Mouse (Mus musculus): Measurements from ENCODE around the gene Dnah9. TPM values are rescaled to one million over a fixed set of nuclear protein-coding genes. Genes with fewer than 3 reads are reported as not detected.

The Dnah9 gene
- polyA plus RNA-seq (2015; fragmentation: Nextera tagmentation; extraction: Ambion mirVana), result 1.8 and 2.3 TPM in 2 replicates

DNA sequence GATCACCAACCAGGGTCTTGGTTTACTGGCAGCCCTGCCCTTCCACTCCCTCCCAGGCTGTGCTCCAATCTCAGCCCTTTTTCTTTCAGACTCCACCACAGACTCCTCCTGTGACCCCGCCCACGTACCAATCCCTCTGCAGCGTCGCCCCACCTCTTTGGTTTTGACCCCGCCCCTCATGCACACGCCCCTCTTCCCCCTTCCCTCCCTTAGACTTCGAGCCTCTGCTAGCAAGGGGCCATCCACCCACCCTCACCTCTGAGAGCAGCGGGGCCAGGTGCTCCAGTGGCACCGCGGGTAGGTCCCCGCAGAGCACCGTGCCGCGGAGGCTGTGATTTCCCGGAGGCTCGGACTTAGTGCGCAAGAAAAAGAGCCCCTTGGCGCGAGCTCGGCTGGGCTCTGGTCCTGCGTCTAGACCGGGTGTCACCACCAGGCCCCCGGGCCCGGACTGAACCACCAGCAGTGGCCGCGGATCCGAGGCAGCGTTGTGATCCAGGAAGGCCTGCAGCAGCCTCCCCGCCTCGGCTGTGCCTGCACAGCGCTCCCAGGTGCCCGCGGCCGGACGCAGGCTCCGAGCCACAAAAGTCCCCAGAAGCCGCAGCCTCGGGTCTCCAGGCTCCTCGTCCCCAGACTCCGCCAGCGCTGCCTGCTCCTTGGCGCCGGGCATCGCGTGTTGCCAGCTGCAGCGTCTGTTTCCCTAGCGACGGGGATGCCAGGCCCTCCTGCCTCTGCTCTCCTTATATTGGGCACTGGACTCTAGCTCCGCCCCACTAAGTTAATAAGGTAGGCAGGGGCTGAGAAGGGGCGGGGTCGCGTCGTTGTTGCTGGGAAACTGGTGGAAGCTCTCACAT, at the start of gene Dnah9:
Gene Dnah9, minus strand, starts transcription at position 751 of the 851 bp plus-strand sequence.
- ATAC-seq, result peak; percentile 97
- WGBS, result under 1% methylated on average over 49 of the region's 53 CpGs
- Histone ChIP-seq H3K27ac (peak within 1 kb of the TSS; percentile 85), H3K9me3 (no peaks in the 10 kb centered on the region), H3K4me3 (replicated peaks) (peak within 1 kb of the TSS; percentile 73), H3K36me3 (no peaks in the 10 kb centered on the region), H3K4me1 (replicated peaks) (peaks cover 12% of the 10 kb centered on the region), H3K27me3 (0 out of 2 replicates have a peak, but pooled peaks cover 3% of the 10 kb centered on the region), H3K4me2 (replicated peaks) (peak within 1 kb of the TSS; percentile 94), H3K9ac (replicated peaks) (peak within 1 kb of the TSS; percentile 76)

DNA sequence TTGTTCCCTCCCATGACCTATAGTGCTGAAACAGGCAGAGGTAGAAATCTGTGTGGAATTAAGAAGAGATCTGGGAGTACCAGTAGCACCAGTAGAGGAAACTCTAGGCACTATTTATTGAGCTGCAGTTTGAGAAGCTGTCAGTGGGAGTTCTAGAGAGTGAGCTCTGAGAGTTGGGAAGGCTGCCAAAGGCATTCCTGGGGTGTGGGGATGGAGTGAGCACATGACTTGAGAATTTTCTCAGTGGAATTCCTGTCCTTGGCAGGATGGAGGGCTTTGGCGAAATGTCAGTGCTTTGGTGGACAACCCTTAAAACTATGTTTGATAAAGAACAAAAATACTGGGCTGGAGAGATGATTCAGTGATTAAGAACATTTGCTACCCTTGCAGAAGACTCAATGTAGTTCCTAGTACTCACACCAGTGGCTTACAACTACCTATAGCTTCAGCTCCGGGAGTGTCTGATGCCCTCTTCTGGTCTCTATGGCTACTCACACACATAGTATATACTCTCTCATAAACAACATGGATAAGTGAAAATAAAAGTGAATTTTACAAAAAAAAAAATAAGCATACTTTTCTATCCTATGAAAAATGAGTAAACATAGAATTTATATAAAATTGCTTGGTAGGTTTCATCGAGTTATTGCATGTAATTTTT, 20.4 kb upstream of the Dnah9 start:
- 91% methylated on average over 3 of the region's 3 CpGs for WGBS
- no peaks in the 10 kb centered on the region for H3K27me3 ChIP-seq
- no peak for ATAC-seq

DNA sequence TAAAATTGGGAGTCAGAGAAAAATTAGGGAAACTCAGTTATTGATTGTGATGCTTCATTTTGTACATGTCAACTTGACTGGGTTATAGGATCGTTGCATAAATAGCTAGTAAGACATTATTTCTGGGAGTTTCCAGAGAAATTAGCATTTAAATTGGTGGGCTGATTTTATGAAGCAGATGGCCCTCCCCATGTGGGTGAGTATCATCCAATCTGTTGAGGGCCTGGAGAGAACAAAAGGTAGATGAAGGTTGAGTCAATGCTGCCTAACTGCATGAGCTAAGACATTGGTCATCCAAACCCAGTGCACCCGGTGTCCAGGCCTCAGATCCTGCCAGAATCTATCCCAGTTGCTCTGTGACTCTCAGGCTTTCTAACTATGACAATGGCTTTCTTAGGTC, 19.8 kb upstream of the Dnah9 start:
- no peak overlapping the region for H3K4me3 ChIP-seq (replicated peaks)
- 77% methylated on average over 2 of the region's 2 CpGs for WGBS
- H3K9me3 ChIP-seq, result 0 out of 2 replicates have a peak, but pooled peaks cover 3% of the 10 kb centered on the region
- ATAC-seq, result no peak
- H3K4me1 ChIP-seq (replicated peaks), result no peaks in the 10 kb centered on the region
- no peaks in the 10 kb centered on the region for H3K27me3 ChIP-seq
- no peak overlapping the region for H3K27ac ChIP-seq
- no peak overlapping the region for H3K9ac ChIP-seq (replicated peaks)
- H3K4me2 ChIP-seq (replicated peaks), result no peak overlapping the region
- H3K36me3 ChIP-seq, result no peaks in the 10 kb centered on the region

More for the DNA sequence above, 20.4 kb upstream of the Dnah9 start:
- 0 out of 2 replicates have a peak, but pooled peaks cover 3% of the 10 kb centered on the region for H3K9me3 ChIP-seq
- no peak overlapping the region for H3K4me2 ChIP-seq (replicated peaks)
- H3K36me3 ChIP-seq, result no peaks in the 10 kb centered on the region
- H3K4me1 ChIP-seq (replicated peaks), result no peaks in the 10 kb centered on the region
- H3K4me3 ChIP-seq (replicated peaks), result no peak overlapping the region
- H3K27ac ChIP-seq, result no peak overlapping the region
- H3K9ac ChIP-seq (replicated peaks), result no peak overlapping the region

DNA sequence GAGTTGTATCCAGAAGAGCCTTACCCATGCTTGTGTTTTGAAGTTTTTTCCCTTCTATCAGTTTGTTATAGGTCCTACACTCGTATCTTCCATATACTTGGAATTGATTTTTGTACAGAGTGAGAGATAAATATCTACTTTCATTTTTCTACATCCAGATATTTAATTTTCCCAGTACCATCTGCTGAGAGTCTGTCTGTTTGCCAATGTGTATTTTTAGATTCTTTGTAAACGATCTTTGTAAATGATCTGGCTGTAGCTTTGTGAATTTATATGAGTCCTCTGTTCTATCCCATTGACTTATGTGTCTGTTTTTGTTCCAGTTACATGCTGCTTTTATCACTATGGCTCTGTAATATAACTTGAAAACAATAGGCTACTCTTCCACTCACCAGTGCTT, 9.4 kb upstream of the Dnah9 start:
- no peak overlapping the region for H3K27ac ChIP-seq
- 82% methylated on average over 2 of the region's 2 CpGs for WGBS

DNA sequence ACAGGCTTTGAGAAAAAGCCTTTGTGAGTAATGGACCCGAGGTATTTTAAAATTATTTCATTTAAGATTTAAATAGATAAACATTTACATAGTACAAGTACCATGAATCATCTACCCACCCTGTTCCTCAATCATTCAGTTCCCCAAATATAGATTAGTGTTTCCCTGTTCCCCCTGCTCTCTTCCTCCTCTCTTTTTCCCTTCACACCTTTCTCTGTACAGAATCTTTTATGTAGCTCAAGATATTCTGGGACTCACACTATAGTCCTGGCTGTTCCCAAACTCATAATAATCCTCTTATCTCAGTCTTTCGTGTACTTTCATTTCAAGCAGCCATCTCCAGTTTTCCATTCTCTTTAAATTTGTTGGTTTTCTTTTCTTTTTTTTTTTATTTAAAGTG, 4.3 kb downstream of the Dnah9 start:
- Histone ChIP-seq H3K27ac (no peak overlapping the region), H3K4me2 (replicated peaks) (no peak overlapping the region), H3K4me3 (replicated peaks) (no peak overlapping the region), H3K36me3 (no peaks in the 10 kb centered on the region), H3K27me3 (0 out of 2 replicates have a peak, but pooled peaks cover 3% of the 10 kb centered on the region), H3K4me1 (replicated peaks) (peaks cover 10% of the 10 kb centered on the region), H3K9ac (replicated peaks) (no peak overlapping the region), H3K9me3 (no peaks in the 10 kb centered on the region)
- no peak for ATAC-seq
- 82% methylated on average over 2 of the region's 2 CpGs for WGBS

More for the DNA sequence above, 9.4 kb upstream of the Dnah9 start:
- H3K9me3 ChIP-seq, result no peaks in the 10 kb centered on the region; the same call in 1 of the 2 replicates
- no peak overlapping the region for H3K4me3 ChIP-seq (replicated peaks)
- ATAC-seq, result no peak
- H3K4me1 ChIP-seq (replicated peaks), result no peaks in the 10 kb centered on the region
- no peaks in the 10 kb centered on the region for H3K27me3 ChIP-seq
- H3K9ac ChIP-seq (replicated peaks), result no peak overlapping the region
- no peaks in the 10 kb centered on the region for H3K36me3 ChIP-seq
- no peak overlapping the region for H3K4me2 ChIP-seq (replicated peaks)

DNA sequence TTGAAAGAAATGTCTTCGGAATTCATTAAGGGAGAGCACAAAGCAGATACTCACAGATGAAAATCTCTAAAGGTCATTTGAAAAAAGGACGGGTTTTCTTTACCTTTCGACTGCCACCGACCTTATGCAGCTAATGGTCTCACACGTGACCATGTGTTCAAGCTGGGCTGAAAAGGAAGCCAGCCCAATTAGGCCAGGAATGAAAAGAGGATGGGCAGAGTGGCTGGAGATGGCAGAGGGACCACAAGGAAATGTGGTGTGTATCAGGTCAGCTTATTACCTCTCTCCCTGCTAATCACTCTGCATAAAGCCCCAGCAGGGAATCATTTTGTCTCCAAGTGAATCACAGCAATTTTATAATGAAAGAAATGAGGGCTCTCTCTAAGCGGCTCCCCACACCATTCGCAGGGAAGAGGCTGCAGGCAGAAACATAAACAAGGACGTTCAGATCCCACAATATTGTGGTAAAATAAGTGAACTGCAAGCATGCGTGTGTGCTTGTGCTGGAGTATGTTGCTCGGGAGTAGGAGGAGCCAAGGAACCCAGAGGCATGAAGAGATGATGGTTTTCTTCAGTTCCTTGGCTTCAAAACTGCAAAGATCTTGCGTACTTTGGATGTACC, 27.6 kb downstream of the Dnah9 start:
- no peaks in the 10 kb centered on the region for H3K9me3 ChIP-seq
- H3K4me2 ChIP-seq (replicated peaks), result no peak overlapping the region
- no peak overlapping the region for H3K9ac ChIP-seq (replicated peaks)
- ATAC-seq, result peak; percentile 69; the same call in 1 of the 2 replicates
- peaks cover 24% of the 10 kb centered on the region for H3K4me1 ChIP-seq (replicated peaks)
- no peak overlapping the region for H3K4me3 ChIP-seq (replicated peaks)
- H3K36me3 ChIP-seq, result no peaks in the 10 kb centered on the region
- 56% methylated on average over 11 of the region's 11 CpGs for WGBS
- H3K27ac ChIP-seq, result peak overlapping the region; percentile 74
- H3K27me3 ChIP-seq, result no peaks in the 10 kb centered on the region

DNA sequence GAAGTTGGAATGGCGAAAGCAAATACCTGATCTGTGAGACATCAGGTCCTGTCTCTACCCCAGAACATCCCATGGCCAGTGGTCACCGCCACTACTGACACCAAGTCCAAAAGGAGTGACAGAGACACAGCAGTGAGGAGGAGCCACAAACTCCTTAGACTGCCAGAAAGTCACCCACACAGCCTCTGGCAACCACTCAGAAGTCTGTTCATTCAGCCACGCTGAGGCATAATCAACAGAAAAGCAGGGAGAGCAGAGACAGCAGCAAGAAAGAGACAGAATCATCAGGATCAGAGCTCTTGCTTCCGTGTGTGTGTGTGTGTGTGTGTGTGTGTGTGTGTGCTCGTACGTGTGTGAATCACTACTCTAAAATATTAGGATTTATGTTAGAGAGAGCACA, 33.5 kb downstream of the Dnah9 start:
- H3K9me3 ChIP-seq, result no peaks in the 10 kb centered on the region
- WGBS, result 83% methylated on average over 6 of the region's 6 CpGs
- H3K4me3 ChIP-seq (replicated peaks), result no peak overlapping the region
- H3K4me1 ChIP-seq (replicated peaks), result no peaks in the 10 kb centered on the region
- no peaks in the 10 kb centered on the region for H3K36me3 ChIP-seq
- H3K27me3 ChIP-seq, result no peaks in the 10 kb centered on the region
- no peak overlapping the region for H3K4me2 ChIP-seq (replicated peaks)
- H3K9ac ChIP-seq (replicated peaks), result no peak overlapping the region
- no peak for ATAC-seq
- H3K27ac ChIP-seq, result no peak overlapping the region

DNA sequence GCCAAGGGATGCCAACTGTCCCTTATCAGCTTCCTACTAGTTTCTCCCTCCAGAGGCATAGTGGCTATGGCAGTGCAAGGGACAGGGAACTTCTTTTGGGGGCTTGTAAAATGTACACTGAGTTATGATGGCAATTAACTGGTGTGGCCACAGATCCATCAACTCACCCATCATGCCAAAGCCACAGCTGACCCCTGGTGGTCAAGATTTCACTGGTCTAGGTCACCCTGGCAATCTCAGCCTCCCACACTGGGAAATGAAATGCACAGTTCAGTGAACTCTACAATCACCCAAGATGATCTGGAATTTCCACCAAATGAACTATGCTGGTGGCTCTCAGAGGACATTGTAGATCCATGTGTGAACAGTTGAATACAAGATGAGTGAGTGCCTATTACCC, 42.2 kb downstream of the Dnah9 start:
- H3K27me3 ChIP-seq, result no peaks in the 10 kb centered on the region
- H3K4me1 ChIP-seq (replicated peaks), result no peaks in the 10 kb centered on the region
- H3K9me3 ChIP-seq, result no peaks in the 10 kb centered on the region
- no peak overlapping the region for H3K4me2 ChIP-seq (replicated peaks)
- H3K36me3 ChIP-seq, result no peaks in the 10 kb centered on the region
- ATAC-seq, result no peak
- H3K9ac ChIP-seq (replicated peaks), result no peak overlapping the region
- no peak overlapping the region for H3K27ac ChIP-seq
- no peak overlapping the region for H3K4me3 ChIP-seq (replicated peaks)

DNA sequence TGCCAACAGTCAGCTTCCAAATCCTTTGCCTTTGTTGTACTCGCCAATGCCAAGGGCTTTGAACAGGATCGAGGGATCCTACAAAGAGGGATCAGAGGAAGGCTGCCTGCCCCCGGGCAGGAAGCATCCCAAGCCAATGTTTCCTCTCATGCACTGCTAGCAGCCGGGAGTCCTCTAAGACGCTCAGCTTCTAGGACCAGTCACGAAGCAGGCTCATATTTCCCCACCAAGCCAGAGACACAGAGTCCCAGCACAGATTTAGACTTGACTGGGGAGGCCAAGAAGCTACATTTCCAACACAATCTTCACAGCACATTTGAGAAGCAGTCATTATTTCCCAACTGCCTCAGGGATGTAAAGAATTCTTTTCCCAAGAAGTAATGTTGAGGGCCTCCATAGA, 43.9 kb downstream of the Dnah9 start:
- WGBS, result 70% methylated on average over 6 of the region's 6 CpGs
- Histone ChIP-seq H3K9ac (replicated peaks) (no peak overlapping the region), H3K4me2 (replicated peaks) (no peak overlapping the region), H3K36me3 (no peaks in the 10 kb centered on the region), H3K4me3 (replicated peaks) (no peak overlapping the region), H3K27me3 (no peaks in the 10 kb centered on the region), H3K9me3 (no peaks in the 10 kb centered on the region), H3K27ac (no peak overlapping the region), H3K4me1 (replicated peaks) (no peaks in the 10 kb centered on the region)
- no peak for ATAC-seq

DNA sequence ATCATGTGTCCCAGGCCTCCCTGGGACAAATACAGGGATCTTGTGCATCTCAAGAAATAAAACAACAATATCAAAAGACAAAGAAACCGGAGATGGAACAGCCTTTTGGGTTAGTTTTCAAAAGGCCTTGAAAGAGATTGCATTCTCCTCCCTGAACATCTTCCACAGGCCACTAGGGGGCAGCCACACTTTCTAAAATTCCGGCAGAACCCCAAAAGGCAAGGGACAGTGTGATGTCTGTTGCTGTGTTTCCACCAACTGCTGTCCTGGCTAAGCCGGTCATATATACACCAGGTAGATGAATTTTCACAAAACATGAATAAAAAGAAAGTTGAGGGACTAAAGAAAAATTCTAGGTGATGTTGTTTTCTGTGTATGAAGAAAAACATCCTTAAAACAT, 46.3 kb downstream of the Dnah9 start:
- Histone ChIP-seq H3K27me3 (no peaks in the 10 kb centered on the region), H3K9ac (replicated peaks) (no peak overlapping the region), H3K36me3 (no peaks in the 10 kb centered on the region), H3K9me3 (no peaks in the 10 kb centered on the region), H3K4me3 (replicated peaks) (no peak overlapping the region), H3K4me1 (replicated peaks) (no peaks in the 10 kb centered on the region), H3K4me2 (replicated peaks) (no peak overlapping the region), H3K27ac (no peak overlapping the region)
- ATAC-seq, result no peak
- 26% methylated on average over 3 of the region's 3 CpGs for WGBS

DNA sequence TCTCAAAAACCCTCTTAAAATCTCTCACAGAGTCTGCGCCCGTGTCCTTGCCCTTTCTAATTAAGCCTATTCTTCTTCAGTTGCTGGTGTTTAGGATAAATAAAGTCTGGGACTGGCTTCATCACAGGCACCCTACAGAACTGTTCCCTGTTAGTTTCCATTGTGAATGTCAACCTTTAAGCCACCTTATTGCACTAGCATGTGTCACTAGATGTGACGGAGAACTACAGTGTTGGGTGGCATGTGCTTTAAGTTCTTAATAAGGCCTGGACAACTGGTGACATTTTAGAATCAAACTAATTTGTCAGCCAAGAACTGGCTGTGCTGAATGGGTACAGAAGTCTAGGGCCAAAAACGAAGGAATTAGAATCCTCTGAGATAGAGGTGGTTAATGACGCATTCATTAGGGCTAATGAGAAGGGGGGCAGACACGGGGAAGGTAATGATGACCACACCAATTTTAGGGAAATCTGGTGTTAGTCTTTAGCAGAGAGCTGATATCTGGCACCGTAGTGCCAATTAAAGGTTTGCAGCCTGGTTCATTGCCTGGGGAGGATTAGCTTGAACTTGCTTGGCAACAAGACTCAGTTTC, 84.6 kb downstream of the Dnah9 start:
- Histone ChIP-seq H3K9me3 (no peaks in the 10 kb centered on the region), H3K36me3 (no peaks in the 10 kb centered on the region), H3K4me1 (replicated peaks) (no peaks in the 10 kb centered on the region), H3K27ac (no peak overlapping the region), H3K4me2 (replicated peaks) (no peak overlapping the region), H3K4me3 (replicated peaks) (no peak overlapping the region), H3K27me3 (no peaks in the 10 kb centered on the region), H3K9ac (replicated peaks) (no peak overlapping the region)
- no peak for ATAC-seq
- WGBS, result 72% methylated on average over 7 of the region's 7 CpGs

DNA sequence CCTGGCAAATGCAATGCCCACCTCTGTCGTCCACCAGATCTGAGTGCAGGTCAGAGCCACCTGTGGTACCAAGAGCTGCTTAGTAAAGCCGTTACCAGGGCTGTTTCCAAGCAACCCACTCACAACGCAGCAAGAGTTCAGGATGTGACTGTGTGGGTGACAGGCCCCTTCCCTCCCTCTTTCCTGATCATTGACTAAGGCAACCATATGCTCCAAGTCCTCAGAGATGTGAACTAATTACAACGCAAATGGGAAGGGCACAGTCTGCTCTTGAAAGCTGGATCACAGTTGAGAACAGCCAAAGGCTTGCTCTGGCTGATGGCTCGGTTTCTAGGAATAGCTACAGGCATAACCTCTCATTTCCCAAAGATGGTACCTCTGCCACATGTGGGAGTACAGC, 95.4 kb downstream of the Dnah9 start:
- Histone ChIP-seq H3K36me3 (no peaks in the 10 kb centered on the region), H3K9me3 (no peaks in the 10 kb centered on the region), H3K9ac (replicated peaks) (no peak overlapping the region), H3K27ac (no peak overlapping the region), H3K4me3 (replicated peaks) (no peak overlapping the region), H3K4me2 (replicated peaks) (no peak overlapping the region), H3K4me1 (replicated peaks) (no peaks in the 10 kb centered on the region), H3K27me3 (no peaks in the 10 kb centered on the region)
- ATAC-seq, result no peak
- 79% methylated on average over 5 of the region's 5 CpGs for WGBS

Measured in midbrain, embryonic 13.5 days (tissue).